Mouse (Mus musculus): ENCODE results near the gene Ctsl. TPM values are rescaled to one million over a fixed set of nuclear protein-coding genes. Genes with fewer than 3 reads are reported as not detected.

The Ctsl gene
- polyA plus RNA-seq, 1 experiment: 17.4 TPM

DNA sequence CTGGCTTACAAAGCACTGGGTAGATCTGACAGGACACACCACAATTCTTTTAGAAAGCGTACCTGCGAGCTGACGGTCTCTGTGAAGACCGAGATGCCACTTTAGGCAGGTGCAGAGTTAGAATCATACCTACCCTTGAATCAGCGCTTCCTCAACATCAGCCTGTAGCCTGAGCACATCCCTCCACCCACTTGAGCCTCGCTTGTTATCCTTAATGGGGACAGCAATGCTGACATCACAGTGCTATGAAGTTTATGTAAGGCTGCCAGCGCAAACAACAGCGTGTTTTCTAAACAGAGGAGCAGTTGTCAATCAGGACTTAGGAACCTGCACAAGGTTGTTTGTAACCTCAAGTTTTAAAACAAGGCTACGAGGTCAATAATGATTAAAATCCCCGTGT lies 27.1 kb downstream of the Ctsl start:
- H3K4me1 ChIP-seq (ENCODE audit: control insufficient read depth, insufficient read depth, insufficient read length, low read length): peaks cover 3% of the 10 kb centered on the region; the same call in 1 of the 2 replicates
- no peaks in the 10 kb centered on the region for H3K36me3 ChIP-seq (ENCODE audit: control insufficient read depth, insufficient read depth, low read length)
- peak overlapping the region; percentile 74 for H3K4me3 ChIP-seq (ENCODE audit: low read depth, low read length)
- 11% methylated on average over 10 of the region's 10 CpGs for WGBS
- TF ChIP-seq CTCF (IDR thresholded peaks at IDR 0.05; ENCODE audit: extremely low read depth, insufficient read length, insufficient replicate concordance, low read depth, low read length) (no peak), POLR2A (IDR thresholded peaks at IDR 0.05; ENCODE audit: low read depth, low read length) (no peak)
- peak overlapping the region; percentile 43; the same call in 1 of the 2 replicates for H3K27ac ChIP-seq (ENCODE audit: insufficient read depth, low read depth, low read length)
- H3K27me3 ChIP-seq (ENCODE audit: control insufficient read depth, insufficient read depth, low read length): no peaks in the 10 kb centered on the region

DNA sequence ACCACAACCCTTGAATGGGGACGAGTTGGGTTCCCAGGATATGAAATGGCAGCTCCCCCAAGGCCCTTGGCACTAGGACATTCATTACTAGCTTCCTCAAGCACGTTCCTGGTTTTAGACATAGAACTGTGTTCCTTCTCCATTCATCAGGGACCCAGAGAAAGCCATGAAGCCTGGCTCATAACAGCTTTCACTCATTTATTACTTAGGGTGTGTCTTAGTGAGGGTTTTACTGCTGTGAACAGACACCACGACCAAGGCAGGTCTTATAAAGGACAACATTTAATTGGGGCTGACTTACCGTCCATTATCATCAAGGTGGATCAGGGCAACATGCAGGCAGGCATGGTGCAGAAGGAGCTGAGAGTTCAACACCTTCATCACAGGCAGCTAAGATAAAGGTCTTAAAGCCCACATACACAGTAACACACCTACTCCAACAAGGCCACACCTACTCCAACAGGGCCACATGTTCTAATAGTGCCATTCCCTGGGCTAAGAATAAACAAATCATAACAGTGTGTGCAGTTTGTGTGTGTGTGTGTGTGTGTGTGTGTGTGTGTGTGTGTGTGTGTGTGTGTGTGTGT lies 35.1 kb downstream of the Ctsl start:
- no peaks in the 10 kb centered on the region; the same call in 1 of the 2 replicates for H3K4me1 ChIP-seq (ENCODE audit: control insufficient read depth, insufficient read depth, insufficient read length, low read length)
- H3K27me3 ChIP-seq (ENCODE audit: control insufficient read depth, insufficient read depth, low read length): no peaks in the 10 kb centered on the region
- H3K4me3 ChIP-seq (ENCODE audit: low read depth, low read length): no peak overlapping the region
- no peak overlapping the region for H3K27ac ChIP-seq (ENCODE audit: insufficient read depth, low read depth, low read length)
- 21% methylated on average over 4 of the region's 4 CpGs for WGBS
- TF ChIP-seq CTCF (IDR thresholded peaks at IDR 0.05; ENCODE audit: extremely low read depth, insufficient read length, insufficient replicate concordance, low read depth, low read length) (no peak), POLR2A (IDR thresholded peaks at IDR 0.05; ENCODE audit: low read depth, low read length) (no peak)
- no peaks in the 10 kb centered on the region for H3K36me3 ChIP-seq (ENCODE audit: control insufficient read depth, insufficient read depth, low read length)

DNA sequence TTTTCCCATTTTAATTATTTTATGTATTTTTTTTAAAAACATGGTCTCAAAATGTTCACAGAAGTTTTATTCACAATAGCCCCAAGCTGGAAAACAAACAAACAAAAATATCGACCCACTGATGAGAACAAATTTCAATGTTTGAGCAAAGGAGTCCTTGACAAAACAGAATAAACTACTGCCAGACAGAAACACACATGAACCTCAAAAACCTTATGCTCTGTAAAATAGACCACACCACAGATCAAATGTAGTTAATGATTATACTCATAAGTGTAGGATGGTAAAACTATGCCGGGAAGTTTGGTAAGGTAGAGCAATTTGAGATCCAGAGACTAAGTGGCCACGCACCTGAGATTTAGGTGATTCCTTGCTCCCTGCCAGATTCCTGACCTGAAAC lies 37.6 kb downstream of the Ctsl start:
- WGBS: 50% methylated on average over 3 of the region's 3 CpGs
- Histone ChIP-seq H3K36me3 (ENCODE audit: control insufficient read depth, insufficient read depth, low read length) (no peaks in the 10 kb centered on the region), H3K27me3 (ENCODE audit: control insufficient read depth, insufficient read depth, low read length) (no peaks in the 10 kb centered on the region), H3K27ac (ENCODE audit: insufficient read depth, low read depth, low read length) (no peak overlapping the region), H3K4me3 (ENCODE audit: low read depth, low read length) (no peak overlapping the region), H3K4me1 (ENCODE audit: control insufficient read depth, insufficient read depth, insufficient read length, low read length) (no peaks in the 10 kb centered on the region; the same call in 1 of the 2 replicates)
- TF ChIP-seq POLR2A (IDR thresholded peaks at IDR 0.05; ENCODE audit: low read depth, low read length) (no peak), CTCF (IDR thresholded peaks at IDR 0.05; ENCODE audit: extremely low read depth, insufficient read length, insufficient replicate concordance, low read depth, low read length) (no peak)

DNA sequence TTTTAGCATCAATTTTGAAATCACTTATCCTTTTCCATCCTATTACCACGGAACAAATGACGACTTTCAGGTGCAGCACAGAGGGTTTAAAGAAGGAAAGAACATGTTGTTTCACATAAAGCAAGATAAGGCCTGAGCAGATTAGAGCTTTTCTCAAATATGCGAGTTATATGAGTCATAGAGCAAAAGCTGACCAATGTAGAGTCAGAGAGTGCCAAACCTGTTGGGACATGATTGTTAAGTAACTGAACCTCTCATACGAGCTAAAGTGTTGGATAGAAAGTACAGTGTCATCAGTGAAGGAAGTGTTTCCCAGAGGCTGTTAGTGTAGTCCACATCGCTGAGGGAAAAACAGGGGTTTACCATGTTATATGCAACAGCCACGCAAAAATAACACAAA lies 38.4 kb downstream of the Ctsl start:
- WGBS: 47% methylated on average over 6 of the region's 6 CpGs
- H3K27me3 ChIP-seq (ENCODE audit: control insufficient read depth, insufficient read depth, low read length): no peaks in the 10 kb centered on the region

DNA sequence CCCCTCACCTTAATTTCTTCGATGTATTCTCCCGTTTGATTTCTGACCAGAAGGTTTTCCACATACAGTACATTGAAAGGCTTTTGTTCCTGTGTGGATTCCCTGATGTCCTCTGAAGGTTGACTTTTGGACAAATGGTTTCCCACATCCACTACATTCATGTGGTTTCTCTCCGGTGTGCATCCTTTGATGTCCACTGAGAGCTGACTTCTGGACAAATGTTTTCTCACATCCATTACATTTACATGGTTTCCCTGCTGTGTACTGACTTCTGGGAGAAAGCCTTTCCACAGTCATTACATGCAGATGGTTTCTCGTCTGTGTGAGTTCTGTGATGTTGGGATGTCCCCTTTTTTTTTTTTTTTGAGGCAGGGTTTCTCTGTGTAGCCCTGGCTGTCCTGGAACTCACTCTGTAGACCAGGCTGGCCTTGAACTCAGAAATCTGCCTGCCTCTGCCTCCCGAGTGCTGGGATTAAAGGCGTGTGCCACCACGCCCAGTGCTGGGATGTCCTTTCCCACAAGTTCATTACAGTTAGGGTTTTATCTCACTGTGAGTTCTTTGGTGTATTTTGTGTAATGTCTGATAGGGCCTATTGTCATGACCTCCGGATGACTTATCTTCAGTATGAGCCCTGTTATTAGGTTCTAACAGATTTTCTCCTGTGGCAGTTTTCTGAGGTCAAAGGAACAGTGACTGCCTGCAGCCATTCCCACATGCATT lies 48.0 kb downstream of the Ctsl start:
- 78% methylated on average over 8 of the region's 8 CpGs for WGBS

More for the DNA sequence above, 38.4 kb downstream of the Ctsl start:
- no peak overlapping the region for H3K27ac ChIP-seq (ENCODE audit: insufficient read depth, low read depth, low read length)
- no peak for TF ChIP-seq CTCF (IDR thresholded peaks at IDR 0.05; ENCODE audit: extremely low read depth, insufficient read length, insufficient replicate concordance, low read depth, low read length)
- no peak for TF ChIP-seq POLR2A (IDR thresholded peaks at IDR 0.05; ENCODE audit: low read depth, low read length)
- no peaks in the 10 kb centered on the region for H3K36me3 ChIP-seq (ENCODE audit: control insufficient read depth, insufficient read depth, low read length)
- no peak overlapping the region for H3K4me3 ChIP-seq (ENCODE audit: low read depth, low read length)
- H3K4me1 ChIP-seq (ENCODE audit: control insufficient read depth, insufficient read depth, insufficient read length, low read length): no peaks in the 10 kb centered on the region; the same call in 1 of the 2 replicates

DNA sequence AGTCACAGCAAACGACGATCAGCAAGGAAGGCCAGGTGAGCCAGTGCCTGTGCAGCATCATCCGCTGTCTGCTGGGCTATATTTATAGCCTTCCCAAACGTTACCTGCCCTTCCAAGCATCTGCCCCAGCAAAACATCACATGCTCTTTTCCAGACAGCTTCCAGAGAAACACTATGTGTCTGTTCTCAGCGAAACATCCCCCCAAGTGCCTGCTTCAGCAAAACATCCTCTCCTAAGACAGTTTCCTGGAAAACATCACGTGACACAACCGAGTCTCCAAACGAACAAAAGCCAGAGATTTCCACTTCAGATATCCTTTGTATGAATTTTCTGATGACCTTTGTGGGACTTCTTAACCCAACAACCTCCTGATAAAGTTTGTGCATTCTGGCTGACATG lies 50.4 kb downstream of the Ctsl start:
- Histone ChIP-seq H3K4me1 (ENCODE audit: control insufficient read depth, insufficient read depth, insufficient read length, low read length) (no peaks in the 10 kb centered on the region), H3K27ac (ENCODE audit: insufficient read depth, low read depth, low read length) (no peak overlapping the region), H3K27me3 (ENCODE audit: control insufficient read depth, insufficient read depth, low read length) (no peaks in the 10 kb centered on the region), H3K4me3 (ENCODE audit: low read depth, low read length) (no peak overlapping the region), H3K36me3 (ENCODE audit: control insufficient read depth, insufficient read depth, low read length) (no peaks in the 10 kb centered on the region)
- TF ChIP-seq CTCF (IDR thresholded peaks at IDR 0.05; ENCODE audit: extremely low read depth, insufficient read length, insufficient replicate concordance, low read depth, low read length) (no peak), POLR2A (IDR thresholded peaks at IDR 0.05; ENCODE audit: low read depth, low read length) (no peak)
- WGBS: 71% methylated on average over 8 of the region's 8 CpGs

More for the DNA sequence above, 48.0 kb downstream of the Ctsl start:
- no peaks in the 10 kb centered on the region for H3K36me3 ChIP-seq (ENCODE audit: control insufficient read depth, insufficient read depth, low read length)
- H3K4me3 ChIP-seq (ENCODE audit: low read depth, low read length): no peak overlapping the region
- no peaks in the 10 kb centered on the region for H3K27me3 ChIP-seq (ENCODE audit: control insufficient read depth, insufficient read depth, low read length)
- H3K4me1 ChIP-seq (ENCODE audit: control insufficient read depth, insufficient read depth, insufficient read length, low read length): no peaks in the 10 kb centered on the region
- no peak overlapping the region for H3K27ac ChIP-seq (ENCODE audit: insufficient read depth, low read depth, low read length)
- no peak for TF ChIP-seq POLR2A (IDR thresholded peaks at IDR 0.05; ENCODE audit: low read depth, low read length)
- no peak for TF ChIP-seq CTCF (IDR thresholded peaks at IDR 0.05; ENCODE audit: extremely low read depth, insufficient read length, insufficient replicate concordance, low read depth, low read length)

DNA sequence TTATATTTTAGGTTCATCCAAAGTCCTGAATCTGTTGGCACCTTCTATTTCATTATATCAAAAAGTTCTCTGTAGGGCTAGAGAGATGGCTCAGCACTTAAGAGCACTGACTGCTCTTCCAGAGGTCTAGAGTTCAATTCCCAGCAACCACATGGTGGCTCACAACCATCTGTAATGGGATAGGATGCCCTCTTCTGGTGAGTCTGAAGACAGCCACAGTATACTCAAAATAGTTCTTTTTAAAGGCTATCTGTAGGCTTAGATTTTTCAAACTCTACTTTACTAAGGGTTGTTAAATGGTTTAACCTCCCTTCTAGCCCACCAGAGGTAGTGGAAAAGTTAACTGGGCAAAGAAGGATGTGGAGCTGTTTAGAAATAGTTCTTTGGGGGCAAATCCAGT lies 50.9 kb downstream of the Ctsl start:
- Histone ChIP-seq H3K4me1 (ENCODE audit: control insufficient read depth, insufficient read depth, insufficient read length, low read length) (no peaks in the 10 kb centered on the region), H3K4me3 (ENCODE audit: low read depth, low read length) (no peak overlapping the region), H3K27ac (ENCODE audit: insufficient read depth, low read depth, low read length) (no peak overlapping the region), H3K36me3 (ENCODE audit: control insufficient read depth, insufficient read depth, low read length) (no peaks in the 10 kb centered on the region), H3K27me3 (ENCODE audit: control insufficient read depth, insufficient read depth, low read length) (no peaks in the 10 kb centered on the region)
- TF ChIP-seq CTCF (IDR thresholded peaks at IDR 0.05; ENCODE audit: extremely low read depth, insufficient read length, insufficient replicate concordance, low read depth, low read length) (no peak), POLR2A (IDR thresholded peaks at IDR 0.05; ENCODE audit: low read depth, low read length) (no peak)
